Mouse (Mus musculus) ES-E14 (cell line): ENCODE data around the gene H60c. TPM values are rescaled to one million over a fixed set of nuclear protein-coding genes. Genes with fewer than 3 reads are reported as not detected.

Source experiments
- DNase-seq: peaks from one replicate; pipeline ENCODE4 v3.0.0-alpha.2; 2013; ENCODE audit warnings: low read depth, low spot score
- H3K27ac ChIP-seq: 2 replicates; pipeline ENCODE4 v1.5.1; 2012; ENCODE audit warnings: low read depth, mild to moderate bottlenecking, low read length, moderate library complexity, mixed read lengths; ENCODE audit not compliant: poor library complexity, insufficient read depth, severe bottlenecking
- H3K36me3 ChIP-seq: 2 replicates; pipeline ENCODE4 v1.6.1; 2012; ENCODE audit warnings: mild to moderate bottlenecking, low read length, moderate library complexity, mixed read lengths; ENCODE audit not compliant: control insufficient read depth, poor library complexity, insufficient read depth, severe bottlenecking
- H3K4me1 ChIP-seq, 2 experiments: fragments of 150-350 bp in 1 of 2; sonication (generic) in 1 of 2; 2 replicates each; pipeline ENCODE4 v1.6.1; 2012; ENCODE audit warnings: low read length in 2 of 2, mild to moderate bottlenecking in 1 of 2, mixed read lengths in 1 of 2; ENCODE audit not compliant: control insufficient read depth in 2 of 2, insufficient read depth in 2 of 2, poor library complexity in 1 of 2
- H3K4me3 ChIP-seq, 2 experiments: fragments of 150-350 bp in 1 of 2; sonication (generic) in 1 of 2; 2 replicates each; pipeline ENCODE4 v1.5.1; 2012; ENCODE audit warnings: low read length in 2 of 2, low read depth in 1 of 2, mild to moderate bottlenecking in 1 of 2, mixed read lengths in 1 of 2; ENCODE audit not compliant: insufficient read depth in 1 of 2, poor library complexity in 1 of 2, severe bottlenecking in 1 of 2
- H3K9ac ChIP-seq: 2 replicates; pipeline ENCODE4 v1.6.1; 2012; ENCODE audit warnings: low read depth, mild to moderate bottlenecking, low read length, mixed read lengths; ENCODE audit not compliant: poor library complexity, insufficient read depth, severe bottlenecking
- H3K9me3 ChIP-seq: fragments of 150-350 bp; sonication (generic); 2 replicates; pipeline ENCODE4 v1.6.1; 2012; ENCODE audit warnings: low read depth, mild to moderate bottlenecking, low read length; ENCODE audit not compliant: control insufficient read depth, insufficient read depth
- CHD2 ChIP-seq: IDR thresholded peaks from 2 replicates; pipeline ENCODE4 v1.6.1; 2014; ENCODE audit warnings: mild to moderate bottlenecking, low read depth, low read length, inconsistent platforms
- HCFC1 ChIP-seq: IDR thresholded peaks from 2 replicates; pipeline ENCODE4 v1.6.1; 2012; ENCODE audit warnings: low read length, inconsistent platforms, borderline replicate concordance; ENCODE audit not compliant: insufficient read depth
- MAFK ChIP-seq: IDR thresholded peaks from 2 replicates; pipeline ENCODE4 v1.6.1; 2014; ENCODE audit warnings: mild to moderate bottlenecking, low read depth, low read length, inconsistent platforms; ENCODE audit not compliant: insufficient read depth
- ZC3H11A ChIP-seq: IDR thresholded peaks from 2 replicates; pipeline ENCODE4 v1.6.1; 2012; ENCODE audit warnings: low read depth, mild to moderate bottlenecking, inconsistent platforms, low read length, borderline replicate concordance
- ZNF384 ChIP-seq: IDR thresholded peaks from 2 replicates; pipeline ENCODE4 v1.6.1; 2012; ENCODE audit warnings: low read depth, low read length, inconsistent platforms
- in situ Hi-C, 2 experiments: fragments of 600-800 bp; cut with MboI; formaldehyde crosslinking; loops; one replicate each; pipeline ENCODE4 v1.15.1; 2025; ENCODE audit warnings: low sequenced_read_pairs in 2 of 2, inconsistent platforms in 1 of 2; ENCODE audit not compliant: unreplicated experiment in 2 of 2
- total RNA-seq: library from RNA; depleted of rRNA; stranded (reverse); fragments of 300-350 nt; gene quantifications from 2 replicates; pipeline ENCODE4 v1.2.3, GENCODE M21; 2012; rRNA removed

The H60c gene
- total RNA-seq = not detected in 2 replicates

GRCm38 (mm10) chr10:3267671-3268070 lies at the start of gene H60c:
Gene H60c (minus strand): TSS chr10:3267771.
- Histone ChIP-seq H3K9me3 (peaks cover 9% of the 10 kb centered on the region), H3K4me1 (no peaks in the 10 kb centered on the region), H3K4me3 (no peak within 1 kb of the TSS), H3K9ac (no peak within 1 kb of the TSS), H3K27ac (no peak within 1 kb of the TSS), H3K36me3 (no peaks in the 10 kb centered on the region)
- DNase-seq = no peak
- in situ Hi-C loops = no loop called here
- no peak for TF ChIP-seq ZC3H11A

GRCm38 (mm10) chr10:3308821-3309206 lies 41.2 kb upstream of the H60c start:
- no peaks in the 10 kb centered on the region for H3K36me3 ChIP-seq
- no peak overlapping the region for H3K9ac ChIP-seq
- DNase-seq = no peak
- TF ChIP-seq MAFK (no peak), CHD2 (no peak), HCFC1 (no peak), ZNF384 (no peak), ZC3H11A (no peak)
- H3K9me3 ChIP-seq = no peaks in the 10 kb centered on the region
- no peak overlapping the region for H3K4me3 ChIP-seq
- no peak overlapping the region for H3K27ac ChIP-seq
- H3K4me1 ChIP-seq = no peaks in the 10 kb centered on the region
- in situ Hi-C loops = no loop called here

DNA sequence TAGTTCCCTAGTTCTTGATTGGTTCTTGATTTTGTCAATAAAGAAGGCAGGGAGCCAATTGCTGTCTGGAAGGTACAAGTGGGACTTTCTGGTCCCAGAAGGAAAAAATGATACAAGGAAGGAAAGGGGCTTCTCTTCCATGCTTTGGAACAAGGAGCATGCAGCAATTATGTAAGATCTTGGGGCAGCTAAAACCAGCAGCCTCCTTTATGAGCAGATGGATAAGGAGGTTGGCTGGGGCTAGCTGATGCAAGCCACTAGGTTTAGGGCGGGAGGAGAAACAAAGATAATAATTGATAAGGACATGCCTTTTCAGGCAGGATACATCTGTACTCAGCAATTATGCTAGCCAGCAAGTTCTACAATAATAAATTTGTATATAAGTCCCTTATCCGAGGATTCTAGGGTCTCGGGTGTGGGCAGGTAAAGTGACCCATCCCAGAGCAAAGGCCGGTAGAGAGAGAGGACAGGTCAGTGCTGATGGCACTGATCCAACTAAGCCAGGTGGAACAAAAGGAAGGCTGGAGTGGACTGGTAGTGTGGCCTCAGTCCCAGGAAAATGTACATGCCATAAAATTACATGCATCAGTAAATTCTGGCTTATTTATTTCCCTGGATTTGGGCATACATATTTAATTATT lies 40.7 kb upstream of the H60c start:
- in situ Hi-C loops = no loop called here
- no peak overlapping the region for H3K4me3 ChIP-seq
- no peaks in the 10 kb centered on the region for H3K9me3 ChIP-seq
- TF ChIP-seq CHD2 (no peak), HCFC1 (no peak)
- H3K27ac ChIP-seq = no peak overlapping the region
- no peak for DNase-seq
- no peaks in the 10 kb centered on the region for H3K36me3 ChIP-seq
- H3K9ac ChIP-seq = no peak overlapping the region
- H3K4me1 ChIP-seq = no peaks in the 10 kb centered on the region

GRCm38 (mm10) chr10:3307752-3308151 lies 40.2 kb upstream of the H60c start:
- no peaks in the 10 kb centered on the region for H3K4me1 ChIP-seq
- H3K4me3 ChIP-seq = no peak overlapping the region
- TF ChIP-seq MAFK (no peak), CHD2 (no peak), HCFC1 (no peak), ZC3H11A (no peak), ZNF384 (no peak)
- H3K27ac ChIP-seq = no peak overlapping the region
- no peak overlapping the region for H3K9ac ChIP-seq
- no peaks in the 10 kb centered on the region for H3K9me3 ChIP-seq
- DNase-seq = no peak
- H3K36me3 ChIP-seq = no peaks in the 10 kb centered on the region
- in situ Hi-C loops = no loop called here

DNA sequence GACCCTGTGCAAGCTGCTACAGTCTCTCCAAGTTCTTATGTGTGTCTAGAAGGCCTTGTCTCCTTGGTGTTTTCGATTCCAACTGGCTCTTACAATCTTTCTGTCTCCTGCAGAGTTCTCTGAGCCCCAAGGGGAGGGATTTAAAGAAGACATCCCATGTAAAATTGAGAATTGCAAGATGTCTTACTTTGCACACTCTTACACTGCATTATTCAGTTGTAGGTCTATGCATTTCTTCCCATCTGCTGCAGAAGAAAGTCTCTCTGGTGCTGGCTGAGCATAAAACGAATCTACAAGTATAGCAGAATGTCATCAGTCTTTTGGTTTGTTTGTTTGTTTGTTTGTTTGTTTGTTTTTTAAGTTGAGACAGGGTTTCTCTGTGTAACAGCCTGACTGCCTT lies 26.4 kb upstream of the H60c start:
- H3K9ac ChIP-seq = no peak overlapping the region
- H3K9me3 ChIP-seq = no peaks in the 10 kb centered on the region
- H3K4me1 ChIP-seq = no peaks in the 10 kb centered on the region
- in situ Hi-C loops = no loop called here
- no peak for TF ChIP-seq MAFK
- TF ChIP-seq ZC3H11A = no peak
- TF ChIP-seq HCFC1 = no peak
- no peak for TF ChIP-seq ZNF384
- no peak for TF ChIP-seq CHD2
- no peak overlapping the region for H3K4me3 ChIP-seq
- H3K27ac ChIP-seq = no peak overlapping the region
- no peak for DNase-seq
- no peaks in the 10 kb centered on the region for H3K36me3 ChIP-seq
